Mouse (Mus musculus) heart, postnatal 0 days (tissue): ENCODE results near the gene Kctd2. TPM values are rescaled to one million over a fixed set of nuclear protein-coding genes. Genes with fewer than 3 reads are reported as not detected.

ENCODE experiments used
- ATAC-seq: fragments of 200-750 bp; cut with Nextera tagmentation; 2 replicates; pipeline ENCODE4 v1.8.0; 2017; ENCODE audit warnings: low read depth, moderate number of reproducible peaks, moderate library complexity; ENCODE audit not compliant: insufficient read depth
- DNase-seq: peaks from one replicate; pipeline ENCODE4 v3.0.0-alpha.2; 2016; ENCODE audit warnings: low spot score
- H3K27ac ChIP-seq: fragments of 300-500 bp; sonication (generic); 2 replicates; pipeline ENCODE4 v1.5.1; 2014; ENCODE audit warnings: low read depth, mild to moderate bottlenecking
- H3K27me3 ChIP-seq: fragments of 300-500 bp; sonication (generic); 2 replicates; pipeline ENCODE4 v1.6.1; 2014; ENCODE audit warnings: low read length, mixed read lengths; ENCODE audit not compliant: control insufficient read depth, insufficient read depth
- H3K36me3 ChIP-seq: fragments of 300-500 bp; sonication (generic); replicated peaks from 2 replicates; pipeline ENCODE4 v1.6.1; 2014; ENCODE audit warnings: low read length, mixed read lengths; ENCODE audit not compliant: control insufficient read depth, insufficient read depth
- H3K4me1 ChIP-seq: fragments of 300-500 bp; sonication (generic); 2 replicates; pipeline ENCODE4 v1.6.1; 2014; ENCODE audit warnings: antibody characterized with exemption; ENCODE audit not compliant: control insufficient read depth, insufficient read depth
- H3K4me2 ChIP-seq: fragments of 300-500 bp; sonication (generic); 2 replicates; pipeline ENCODE4 v1.6.1; 2014; ENCODE audit warnings: low read depth, mild to moderate bottlenecking, low read length, moderate library complexity
- H3K4me3 ChIP-seq: fragments of 300-500 bp; sonication (generic); 2 replicates; pipeline ENCODE4 v1.5.1; 2014; ENCODE audit warnings: low read depth, low read length
- H3K9ac ChIP-seq: fragments of 300-500 bp; sonication (generic); replicated peaks from 2 replicates; pipeline ENCODE4 v1.6.1; 2014; ENCODE audit warnings: low read depth, low read length, mixed read lengths
- H3K9me3 ChIP-seq: fragments of 300-500 bp; sonication (generic); replicated peaks from 2 replicates; pipeline ENCODE4 v1.6.1; 2016; ENCODE audit warnings: low read length; ENCODE audit not compliant: control insufficient read depth
- CTCF ChIP-seq: IDR thresholded peaks from 2 replicates; pipeline ENCODE4 v1.5.1; 2016; ENCODE audit warnings: antibody characterized with exemption, control low read depth, low read depth
- EP300 ChIP-seq: IDR thresholded peaks from 2 replicates; pipeline ENCODE4 v1.6.1; 2016; ENCODE audit warnings: antibody characterized with exemption, low read depth
- WGBS: fragments of 180-500 bp; shearing (Covaris S2); extraction: QIAGEN DNeasy Blood & Tissue Kit; methylation state at CpG from one replicate; pipeline ENCODE4 v1.1.7; 2014; 5-methylcytosine and 5-hydroxymethylcytosine counted together
- polyA plus RNA-seq: library from polyadenylated mRNA; unstranded; fragments of >200 nt; fragmentation: Nextera tagmentation; extraction: Ambion mirVana; gene quantifications from 2 replicates; pipeline ENCODE4 v1.2.1, GENCODE M21; 2015
- total RNA-seq: library from RNA; depleted of rRNA; stranded (reverse); fragments of >200 nt; gene quantifications from 2 replicates; pipeline ENCODE4 v1.2.3, GENCODE M21; 2014; ENCODE audit warnings: low replicate concordance

The Kctd2 gene
- total and polyA plus RNA-seq, 2 experiments from 2014 or later = 8.3 to 15.6 TPM

- TF ChIP-seq CTCF (no peak), EP300 (no peak)
- WGBS = 22% methylated on average over 6 of the region's 6 CpGs
- Histone ChIP-seq H3K27me3 (no peaks in the 10 kb centered on the region), H3K27ac (no peak overlapping the region), H3K9ac (no peak overlapping the region), H3K36me3 (no peaks in the 10 kb centered on the region), H3K4me3 (no peak overlapping the region), H3K4me2 (no peak overlapping the region), H3K4me1 (peaks cover 5% of the 10 kb centered on the region; the same call in 1 of the 2 replicates), H3K9me3 (no peaks in the 10 kb centered on the region)
- ATAC-seq (no peak), DNase-seq (no peak)
Observed at GRCm38 (mm10) chr11:115457405-115457804, 37.5 kb downstream of the Kctd2 start.

- DNase-seq = no peak
- H3K27ac ChIP-seq = no peak overlapping the region
- no peak overlapping the region for H3K4me3 ChIP-seq
- TF ChIP-seq CTCF = no peak
- TF ChIP-seq EP300 = no peak
- no peak overlapping the region for H3K4me2 ChIP-seq
- no peaks in the 10 kb centered on the region for H3K9me3 ChIP-seq
- no peak for ATAC-seq
- no peaks in the 10 kb centered on the region for H3K27me3 ChIP-seq
- peaks cover 5% of the 10 kb centered on the region; the same call in 1 of the 2 replicates for H3K4me1 ChIP-seq
- no peaks in the 10 kb centered on the region for H3K36me3 ChIP-seq
- H3K9ac ChIP-seq = no peak overlapping the region
- WGBS = 31% methylated on average over 8 of the region's 8 CpGs
Observed at GRCm38 (mm10) chr11:115460976-115461375, 41.0 kb downstream of the Kctd2 start.

GRCm38 (mm10) chr11:115461846-115462242, 41.9 kb downstream of the Kctd2 start:
- TF ChIP-seq EP300 = no peak
- TF ChIP-seq CTCF = no peak
- ATAC-seq = no peak
- Histone ChIP-seq H3K27ac (no peak overlapping the region), H3K4me1 (peaks cover 5% of the 10 kb centered on the region; the same call in 1 of the 2 replicates), H3K4me3 (no peak overlapping the region; the same call in 1 of the 2 replicates), H3K9ac (no peak overlapping the region), H3K27me3 (no peaks in the 10 kb centered on the region), H3K9me3 (no peaks in the 10 kb centered on the region), H3K36me3 (no peaks in the 10 kb centered on the region), H3K4me2 (peak overlapping the region; percentile 25; the same call in 1 of the 2 replicates)
- 70% methylated on average over 5 of the region's 5 CpGs for WGBS
- no peak for DNase-seq

GRCm38 (mm10) chr11:115462243-115462891, 42.4 kb downstream of the Kctd2 start, which contains the start of gene Slc16a5:
Gene Slc16a5, plus strand, starts transcription at chr11:115462474.
- Histone ChIP-seq H3K4me3 (peak within 1 kb of the TSS; percentile 23; the same call in 1 of the 2 replicates), H3K9ac (no peak within 1 kb of the TSS), H3K36me3 (no peaks in the 10 kb centered on the region), H3K9me3 (no peaks in the 10 kb centered on the region), H3K4me1 (peaks cover 4% of the 10 kb centered on the region; the same call in 1 of the 2 replicates), H3K27me3 (no peaks in the 10 kb centered on the region), H3K4me2 (peak within 1 kb of the TSS; percentile 25; the same call in 1 of the 2 replicates), H3K27ac (peak within 1 kb of the TSS; percentile 18; the same call in 1 of the 2 replicates)
- 82% methylated on average over 16 of the region's 16 CpGs for WGBS
- no peak for ATAC-seq
- TF ChIP-seq CTCF (no peak), EP300 (no peak)
- DNase-seq = no peak

- H3K9me3 ChIP-seq = no peaks in the 10 kb centered on the region
- no peaks in the 10 kb centered on the region for H3K27me3 ChIP-seq
- no peak overlapping the region; the same call in 1 of the 2 replicates for H3K4me2 ChIP-seq
- H3K4me3 ChIP-seq = peak overlapping the region; percentile 23; the same call in 1 of the 2 replicates
- no peak overlapping the region for H3K9ac ChIP-seq
- TF ChIP-seq CTCF (no peak), EP300 (no peak)
- WGBS = 42% methylated on average over 11 of the region's 11 CpGs
- H3K27ac ChIP-seq = peak overlapping the region; percentile 18; the same call in 1 of the 2 replicates
- 0 out of 2 replicates have a peak, but pooled peaks have one; percentile 24 for ATAC-seq
- H3K36me3 ChIP-seq = no peaks in the 10 kb centered on the region
- H3K4me1 ChIP-seq = no peaks in the 10 kb centered on the region
- DNase-seq = no peak
Observed at GRCm38 (mm10) chr11:115463397-115463796, 43.5 kb downstream of the Kctd2 start.
